Mouse (Mus musculus) retina, postnatal 7 days (tissue): ENCODE results near the gene Vmn1r178.
"Not testable (repeated sequence)": the region's sequence is repeated elsewhere in the genome, so short reads cannot be mapped to it uniquely, and the experiment has no call there.

Experiments
- DNase-seq: peaks from one replicate; pipeline ENCODE4 v3.0.0-alpha.2; 2012; ENCODE audit warnings: low read depth, low spot score

Vmn1r178 gene

DNA sequence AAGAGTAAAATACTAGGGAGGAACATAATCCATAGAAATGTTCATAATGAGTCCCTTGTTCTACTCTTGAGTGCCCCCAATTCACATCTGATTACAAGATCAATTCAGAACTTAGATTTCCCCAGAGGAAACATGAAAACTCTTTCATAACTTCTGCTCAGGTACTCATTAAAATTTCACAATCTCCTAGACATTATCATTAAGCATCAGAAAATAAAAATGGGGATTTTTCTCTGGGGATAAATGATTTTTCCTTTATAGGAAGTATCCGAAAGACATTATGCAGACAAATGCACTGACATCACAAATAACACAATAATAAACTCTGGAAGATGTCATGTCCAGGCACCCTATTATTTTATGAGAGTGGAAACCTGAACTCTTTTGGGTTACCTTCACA lies at the start of gene Vmn1r178:
Gene Vmn1r178, plus strand, starts transcription at position 301 of the 400 bp plus-strand sequence.
- DNase-seq = no peak

GRCm38 (mm10) chr7:23866349-23866748 lies 25.5 kb upstream of the Vmn1r178 start, which contains the start of gene Vmn1r177:
TSS of gene Vmn1r177 (minus strand) at chr7:23866449.
- not testable (repeated sequence) for DNase-seq

- not testable (repeated sequence) for DNase-seq
Observed at GRCm38 (mm10) chr7:23876918-23877317, 14.9 kb upstream of the Vmn1r178 start.

GRCm38 (mm10) chr7:23926678-23927077 lies 34.9 kb downstream of the Vmn1r178 start, which contains the start of gene Vmn1r179:
TSS of gene Vmn1r179 (plus strand) at chr7:23926978.
- no peak for DNase-seq
